Mouse (Mus musculus) stomach, embryonic 15.5 days (tissue): ENCODE data around the gene Nav2. TPM values are rescaled to one million over a fixed set of nuclear protein-coding genes. Genes with fewer than 3 reads are reported as not detected.
A peak's percentile ranks its signal among the peaks of the same experiment; 100 is the strongest.

Source experiments
- ATAC-seq: fragments of 200-750 bp; cut with Nextera tagmentation; 2 replicates; pipeline ENCODE4 v1.8.0; 2017; ENCODE audit warnings: low read depth, moderate number of reproducible peaks, moderate TSS enrichment; ENCODE audit not compliant: insufficient read depth, low FRiP score
- H3K27ac ChIP-seq: fragments of 300-500 bp; sonication (generic); 2 replicates; pipeline ENCODE4 v1.5.1; 2015; ENCODE audit warnings: mild to moderate bottlenecking, inconsistent platforms
- H3K27me3 ChIP-seq: fragments of 300-500 bp; sonication (generic); replicated peaks from 2 replicates; pipeline ENCODE4 v1.6.1; 2015; ENCODE audit warnings: inconsistent platforms
- H3K36me3 ChIP-seq: fragments of 300-500 bp; sonication (generic); 2 replicates; pipeline ENCODE4 v1.6.1; 2015; ENCODE audit warnings: inconsistent platforms
- H3K4me1 ChIP-seq: fragments of 300-500 bp; sonication (generic); 2 replicates; pipeline ENCODE4 v1.6.1; 2015; ENCODE audit warnings: inconsistent platforms
- H3K4me2 ChIP-seq: fragments of 300-500 bp; sonication (generic); 2 replicates; pipeline ENCODE4 v1.6.1; 2015; ENCODE audit warnings: mild to moderate bottlenecking, inconsistent platforms
- H3K4me3 ChIP-seq: fragments of 300-500 bp; sonication (generic); replicated peaks from 2 replicates; pipeline ENCODE4 v1.5.1; 2015; ENCODE audit warnings: inconsistent platforms
- H3K9ac ChIP-seq: fragments of 300-500 bp; sonication (generic); 2 replicates; pipeline ENCODE4 v1.6.1; 2015; ENCODE audit warnings: inconsistent platforms
- H3K9me3 ChIP-seq: fragments of 300-500 bp; sonication (generic); 2 replicates; pipeline ENCODE4 v1.6.1; 2016; ENCODE audit warnings: inconsistent platforms
- WGBS: fragments of 180-500 bp; shearing (Covaris S2); methylation state at CpG from one replicate; pipeline ENCODE4 v1.1.7; 2015; 5-methylcytosine and 5-hydroxymethylcytosine counted together
- polyA plus RNA-seq: library from polyadenylated mRNA; unstranded; fragments of >200 nt; fragmentation: Nextera tagmentation; extraction: Ambion mirVana; gene quantifications from 2 replicates; pipeline ENCODE4 v1.2.1, GENCODE M21; 2015

Gene Nav2
- polyA plus RNA-seq, 1 experiment from 2014 or later = 20.4 TPM

- ATAC-seq = no peak
- Histone ChIP-seq H3K4me1 (peaks cover 17% of the 10 kb centered on the region), H3K27me3 (no peaks in the 10 kb centered on the region), H3K9ac (no peak overlapping the region), H3K27ac (no peak overlapping the region), H3K36me3 (no peaks in the 10 kb centered on the region), H3K4me3 (no peak overlapping the region), H3K4me2 (no peak overlapping the region), H3K9me3 (no peaks in the 10 kb centered on the region)
- WGBS = 80% methylated on average over 6 of the region's 6 CpGs
These were observed 586.1 kb downstream of the Nav2 start for GRCm38 (mm10) chr7:49494654-49495053.

- Histone ChIP-seq H3K9ac (no peak overlapping the region), H3K4me1 (peaks cover 17% of the 10 kb centered on the region), H3K4me2 (no peak overlapping the region), H3K4me3 (no peak overlapping the region), H3K27ac (peak overlapping the region; percentile 31; the same call in 1 of the 2 replicates), H3K9me3 (no peaks in the 10 kb centered on the region), H3K27me3 (no peaks in the 10 kb centered on the region), H3K36me3 (no peaks in the 10 kb centered on the region)
- peak; percentile 23; the same call in 1 of the 2 replicates for ATAC-seq
- 39% methylated on average over 11 of the region's 11 CpGs for WGBS
These were observed 587.6 kb downstream of the Nav2 start for GRCm38 (mm10) chr7:49496111-49496510.

GRCm38 (mm10) chr7:49496766-49497425, 588.4 kb downstream of the Nav2 start:
- Histone ChIP-seq H3K27me3 (no peaks in the 10 kb centered on the region), H3K9me3 (no peaks in the 10 kb centered on the region), H3K4me2 (peak overlapping the region; percentile 33), H3K4me3 (no peak overlapping the region; the same call in 1 of the 2 replicates), H3K27ac (peak overlapping the region; percentile 35; the same call in 1 of the 2 replicates), H3K4me1 (peaks cover 17% of the 10 kb centered on the region), H3K9ac (no peak overlapping the region), H3K36me3 (no peaks in the 10 kb centered on the region)
- peak; percentile 66 for ATAC-seq
- 24% methylated on average over 13 of the region's 13 CpGs for WGBS

- H3K4me2 ChIP-seq = peak overlapping the region; percentile 33
- peak overlapping the region; percentile 35; the same call in 1 of the 2 replicates for H3K27ac ChIP-seq
- no peaks in the 10 kb centered on the region for H3K9me3 ChIP-seq
- H3K9ac ChIP-seq = no peak overlapping the region
- ATAC-seq = no peak
- H3K4me3 ChIP-seq = no peak overlapping the region; the same call in 1 of the 2 replicates
- WGBS = 65% methylated on average over 4 of the region's 4 CpGs
- no peaks in the 10 kb centered on the region for H3K27me3 ChIP-seq
- H3K4me1 ChIP-seq = peaks cover 17% of the 10 kb centered on the region
- no peaks in the 10 kb centered on the region for H3K36me3 ChIP-seq
These were observed 588.9 kb downstream of the Nav2 start for GRCm38 (mm10) chr7:49497426-49497892.

- Histone ChIP-seq H3K4me2 (no peak overlapping the region), H3K4me3 (no peak overlapping the region), H3K36me3 (no peaks in the 10 kb centered on the region), H3K27me3 (no peaks in the 10 kb centered on the region), H3K27ac (no peak overlapping the region), H3K9ac (no peak overlapping the region), H3K4me1 (peaks cover 23% of the 10 kb centered on the region), H3K9me3 (no peaks in the 10 kb centered on the region)
- no peak for ATAC-seq
- 89% methylated on average over 6 of the region's 6 CpGs for WGBS
These were observed 591.1 kb downstream of the Nav2 start for GRCm38 (mm10) chr7:49499598-49499997.

GRCm38 (mm10) chr7:49500916-49501315, 592.4 kb downstream of the Nav2 start:
- 96% methylated on average over 5 of the region's 5 CpGs for WGBS
- Histone ChIP-seq H3K4me1 (peaks cover 25% of the 10 kb centered on the region), H3K4me3 (no peak overlapping the region), H3K36me3 (no peaks in the 10 kb centered on the region), H3K27ac (no peak overlapping the region), H3K4me2 (no peak overlapping the region), H3K9ac (no peak overlapping the region), H3K9me3 (no peaks in the 10 kb centered on the region), H3K27me3 (no peaks in the 10 kb centered on the region)
- ATAC-seq = no peak

- no peak overlapping the region for H3K4me3 ChIP-seq
- ATAC-seq = no peak
- H3K27me3 ChIP-seq = no peaks in the 10 kb centered on the region
- H3K4me1 ChIP-seq = peaks cover 14% of the 10 kb centered on the region
- no peak overlapping the region for H3K4me2 ChIP-seq
- no peaks in the 10 kb centered on the region for H3K9me3 ChIP-seq
- H3K9ac ChIP-seq = no peak overlapping the region
- no peak overlapping the region for H3K27ac ChIP-seq
- H3K36me3 ChIP-seq = no peaks in the 10 kb centered on the region
- WGBS = 62% methylated on average over 8 of the region's 8 CpGs
These were observed 594.9 kb downstream of the Nav2 start for GRCm38 (mm10) chr7:49503419-49503818.

- Histone ChIP-seq H3K4me1 (peaks cover 14% of the 10 kb centered on the region), H3K9me3 (no peaks in the 10 kb centered on the region), H3K4me3 (no peak overlapping the region), H3K9ac (no peak overlapping the region), H3K4me2 (no peak overlapping the region), H3K36me3 (no peaks in the 10 kb centered on the region), H3K27me3 (no peaks in the 10 kb centered on the region), H3K27ac (no peak overlapping the region)
- WGBS = 25% methylated on average over 2 of the region's 2 CpGs
- no peak for ATAC-seq
These were observed 595.4 kb downstream of the Nav2 start for GRCm38 (mm10) chr7:49503881-49504280.

- Histone ChIP-seq H3K4me1 (peaks cover 14% of the 10 kb centered on the region), H3K27ac (no peak overlapping the region), H3K4me3 (no peak overlapping the region), H3K36me3 (no peaks in the 10 kb centered on the region), H3K9me3 (no peaks in the 10 kb centered on the region), H3K4me2 (no peak overlapping the region), H3K27me3 (no peaks in the 10 kb centered on the region), H3K9ac (no peak overlapping the region)
- WGBS = 12% methylated on average over 3 of the region's 3 CpGs
- no peak for ATAC-seq
These were observed 595.8 kb downstream of the Nav2 start for GRCm38 (mm10) chr7:49504297-49504696.

- no peak for ATAC-seq
These were observed 596.5 kb downstream of the Nav2 start for GRCm38 (mm10) chr7:49505024-49505423.

GRCm38 (mm10) chr7:49506085-49506820, 597.7 kb downstream of the Nav2 start:
- Histone ChIP-seq H3K4me2 (no peak overlapping the region), H3K4me3 (no peak overlapping the region), H3K27ac (peak overlapping the region; percentile 44; the same call in 1 of the 2 replicates), H3K27me3 (no peaks in the 10 kb centered on the region), H3K9ac (no peak overlapping the region), H3K4me1 (peaks cover 14% of the 10 kb centered on the region), H3K36me3 (no peaks in the 10 kb centered on the region), H3K9me3 (no peaks in the 10 kb centered on the region)
- 61% methylated on average over 12 of the region's 12 CpGs for WGBS
- peak; percentile 67; the same call in 1 of the 2 replicates for ATAC-seq

More at GRCm38 (mm10) chr7:49505024-49505423, 596.5 kb downstream of the Nav2 start:
- no peaks in the 10 kb centered on the region for H3K9me3 ChIP-seq
- no peak overlapping the region for H3K9ac ChIP-seq
- no peak overlapping the region for H3K27ac ChIP-seq
- no peaks in the 10 kb centered on the region for H3K36me3 ChIP-seq
- H3K4me2 ChIP-seq = no peak overlapping the region
- H3K27me3 ChIP-seq = no peaks in the 10 kb centered on the region
- H3K4me1 ChIP-seq = peaks cover 14% of the 10 kb centered on the region
- WGBS = 47% methylated on average over 2 of the region's 3 CpGs
- no peak overlapping the region for H3K4me3 ChIP-seq

- ATAC-seq = no peak
- H3K9me3 ChIP-seq = no peaks in the 10 kb centered on the region
- no peak overlapping the region for H3K4me2 ChIP-seq
- H3K36me3 ChIP-seq = no peaks in the 10 kb centered on the region
- H3K9ac ChIP-seq = no peak overlapping the region
- H3K4me1 ChIP-seq = peaks cover 21% of the 10 kb centered on the region
- WGBS = 68% methylated on average over 7 of the region's 7 CpGs
- no peak overlapping the region for H3K27ac ChIP-seq
- no peak overlapping the region for H3K4me3 ChIP-seq
- H3K27me3 ChIP-seq = no peaks in the 10 kb centered on the region
These were observed 599.5 kb downstream of the Nav2 start for GRCm38 (mm10) chr7:49507943-49508506.
